Mouse (Mus musculus) cerebellum, adult 2 months (tissue): ENCODE measurements around the gene Ulk1. TPM values are rescaled to one million over a fixed set of nuclear protein-coding genes. Genes with fewer than 3 reads are reported as not detected.
"Not testable (repeated sequence)": the region's sequence is repeated elsewhere in the genome, so short reads cannot be mapped to it uniquely, and the experiment has no call there.

ENCODE experiments used
- DNase-seq, 2 experiments: peaks; one replicate each; pipeline ENCODE4 v3.0.0; 2021
- H3K27ac ChIP-seq: fragments of 200-500 bp; 2 replicates; pipeline ENCODE4 v1.5.1; 2012; ENCODE audit warnings: low read length, control low read depth, inconsistent platforms; ENCODE audit not compliant: insufficient read depth
- H3K27me3 ChIP-seq: fragments of 200-500 bp; 2 replicates; pipeline ENCODE4 v1.6.1; 2012; ENCODE audit warnings: inconsistent platforms, mild to moderate bottlenecking, low read length, moderate library complexity; ENCODE audit not compliant: control insufficient read depth, insufficient read depth
- H3K4me1 ChIP-seq: fragments of 200-500 bp; 2 replicates; pipeline ENCODE4 v1.6.1; 2011; ENCODE audit warnings: low read length; ENCODE audit not compliant: control insufficient read depth, insufficient read depth
- H3K4me3 ChIP-seq: fragments of 200-500 bp; replicated peaks from 2 replicates; pipeline ENCODE3; 2011; ENCODE audit warnings: mild to moderate bottlenecking, low read depth, low read length, control low read depth; ENCODE audit not compliant: insufficient read depth
- CTCF ChIP-seq: fragments of 200-500 bp; IDR thresholded peaks from 2 replicates; pipeline ENCODE4 v1.5.1; 2011; ENCODE audit warnings: low read depth, mild to moderate bottlenecking, control low read depth, low read length, moderate library complexity, borderline replicate concordance; ENCODE audit not compliant: insufficient read depth
- POLR2A ChIP-seq: fragments of 200-500 bp; IDR thresholded peaks from 2 replicates; pipeline ENCODE4 v1.6.1; 2011; ENCODE audit warnings: low read length, control low read depth, borderline replicate concordance; ENCODE audit not compliant: insufficient read depth
- WGBS: fragments of 180-500 bp; shearing (Covaris S2); methylation state at CpG from one replicate; pipeline ENCODE4 v1.1.7; 2018; 5-methylcytosine and 5-hydroxymethylcytosine counted together
- polyA plus RNA-seq: library from polyadenylated mRNA; depleted of rRNA; stranded (reverse); fragments of >200 nt; gene quantifications from 2 replicates; pipeline ENCODE4 v1.2.3, GENCODE M21; 2012

The Ulk1 gene
- polyA plus RNA-seq, 1 experiment = 94.7 TPM

GRCm38 (mm10) chr5:110780761-110781528, 29.0 kb downstream of the Ulk1 start:
- peak overlapping the region; percentile 83 for H3K4me3 ChIP-seq
- no peaks in the 10 kb centered on the region for H3K27me3 ChIP-seq
- 0 out of 2 replicates have a peak overlapping the region, but pooled peaks have one; percentile 4 for H3K27ac ChIP-seq
- TF ChIP-seq POLR2A (no peak), CTCF (no peak)
- H3K4me1 ChIP-seq = peaks cover 3% of the 10 kb centered on the region
- DNase-seq = peak in 1 of 2 experiments; percentile 45
- WGBS = 38% methylated on average over 10 of the region's 10 CpGs

- TF ChIP-seq POLR2A (peak; percentile 53; the same call in 1 of the 2 replicates), CTCF (no peak)
- Histone ChIP-seq H3K4me1 (no peaks in the 10 kb centered on the region; the same call in 1 of the 2 replicates), H3K4me3 (peak within 1 kb of the TSS; percentile 83), H3K27me3 (no peaks in the 10 kb centered on the region), H3K27ac (0 out of 2 replicates have a peak within 1 kb of the TSS, but pooled peaks have one; percentile 4)
- peak; percentile 92 to 94 for DNase-seq
- WGBS = under 1% methylated on average over 57 of the region's 57 CpGs
These were observed 29.7 kb downstream of the Ulk1 start, which contains the start of gene Pus1 for GRCm38 (mm10) chr5:110779998-110780760. Gene Pus1 (minus strand): TSS chr5:110780659.

GRCm38 (mm10) chr5:110779276-110779997, 30.5 kb downstream of the Ulk1 start:
- Histone ChIP-seq H3K4me1 (no peaks in the 10 kb centered on the region), H3K27me3 (no peaks in the 10 kb centered on the region), H3K4me3 (peak overlapping the region; percentile 83), H3K27ac (no peak overlapping the region)
- TF ChIP-seq CTCF = no peak
- TF ChIP-seq POLR2A = no peak
- no peak for DNase-seq
- 24% methylated on average over 15 of the region's 15 CpGs for WGBS

- Histone ChIP-seq H3K4me3 (no peak overlapping the region), H3K27ac (no peak overlapping the region), H3K27me3 (no peaks in the 10 kb centered on the region), H3K4me1 (no peaks in the 10 kb centered on the region)
- no peak for TF ChIP-seq CTCF
- no peak for TF ChIP-seq POLR2A
- DNase-seq = no peak
- WGBS = 64% methylated on average over 12 of the region's 12 CpGs
These were observed 31.6 kb downstream of the Ulk1 start for GRCm38 (mm10) chr5:110778263-110778662.

DNA sequence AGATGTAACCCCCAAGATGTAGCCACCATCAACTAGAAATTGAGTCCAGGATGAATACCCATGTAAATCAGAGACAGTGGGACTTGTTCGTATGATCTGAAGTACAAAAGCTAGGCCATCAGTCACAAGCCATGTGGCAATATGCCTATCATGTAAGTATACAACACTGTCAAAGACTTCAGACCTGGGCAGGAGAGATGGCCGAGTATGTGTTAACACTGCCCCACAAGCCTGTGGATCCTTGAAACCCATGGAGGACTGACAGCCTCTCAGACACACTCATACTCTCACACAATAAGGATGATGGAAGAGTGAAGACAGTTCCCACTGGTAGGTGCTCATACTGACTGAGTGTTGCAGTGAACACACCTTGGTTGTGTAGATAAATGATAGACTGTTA, 33.8 kb downstream of the Ulk1 start:
- TF ChIP-seq CTCF (no peak), POLR2A (no peak)
- H3K27ac ChIP-seq = no peak overlapping the region
- WGBS = 87% methylated on average over 2 of the region's 2 CpGs
- no peaks in the 10 kb centered on the region for H3K27me3 ChIP-seq
- H3K4me3 ChIP-seq = no peak overlapping the region
- no peaks in the 10 kb centered on the region for H3K4me1 ChIP-seq
- DNase-seq = no peak

DNA sequence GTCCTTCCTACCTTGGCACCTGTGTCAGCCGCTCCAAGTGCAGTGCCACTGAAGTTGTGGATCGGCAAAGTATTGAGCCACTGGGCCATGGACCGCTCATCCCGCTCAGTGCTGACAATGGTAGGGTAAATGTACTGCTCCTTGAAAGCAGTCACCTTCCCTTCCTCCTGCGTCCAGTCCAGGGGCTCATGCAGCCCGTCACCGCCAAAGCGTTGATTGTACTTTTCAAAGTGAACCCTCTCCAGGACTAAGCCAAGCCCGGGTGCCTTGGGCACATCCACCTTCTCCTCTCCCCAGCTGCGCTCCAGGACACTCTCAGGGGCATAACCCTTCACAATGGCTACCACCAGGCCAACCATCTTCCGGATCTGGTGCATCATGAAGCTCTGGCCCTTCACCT, 35.4 kb downstream of the Ulk1 start:
- Histone ChIP-seq H3K4me3 (no peak overlapping the region), H3K4me1 (no peaks in the 10 kb centered on the region), H3K27ac (no peak overlapping the region), H3K27me3 (no peaks in the 10 kb centered on the region)
- TF ChIP-seq CTCF (no peak), POLR2A (no peak)
- DNase-seq = no peak
- WGBS = 96% methylated on average over 11 of the region's 11 CpGs

DNA sequence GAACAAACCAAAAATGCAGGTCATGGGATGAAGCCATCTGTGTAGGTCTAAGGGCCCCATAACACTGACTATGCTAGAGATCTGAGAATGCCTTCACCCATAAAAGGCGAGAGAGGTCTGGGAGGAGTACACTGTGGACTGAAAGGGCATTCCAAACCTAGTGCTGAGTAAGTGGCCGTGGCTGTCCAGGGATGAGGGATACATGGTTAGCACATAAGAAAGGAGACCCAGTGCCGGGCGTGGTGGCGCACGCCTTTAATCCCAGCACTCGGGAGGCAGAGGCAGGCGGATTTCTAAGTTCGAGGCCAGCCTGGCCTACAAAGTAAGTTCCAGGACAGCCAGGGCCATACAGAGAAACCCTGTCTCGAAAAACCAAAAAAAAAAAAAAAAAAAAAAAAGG, 37.0 kb downstream of the Ulk1 start:
- not testable (repeated sequence) for H3K4me3 ChIP-seq, H3K27me3 ChIP-seq, DNase-seq, H3K4me1 ChIP-seq, H3K27ac ChIP-seq
- WGBS = 91% methylated on average over 10 of the region's 10 CpGs
